Mouse (Mus musculus) kidney, postnatal 14 days (tissue): ENCODE results near the gene Rbms3.
A peak's percentile ranks its signal among the peaks of the same experiment; 100 is the strongest.

ENCODE experiments used
- DNase-seq: peaks from one replicate; pipeline ENCODE4 v3.0.0; 2022; ENCODE audit warnings: mixed read lengths

The Rbms3 gene

GRCm38 (mm10) chr9:117629771-117630170 is at the start of gene Rbms3:
TSS of gene Rbms3 (minus strand) at chr9:117629913.
- no peak for DNase-seq

- no peak for DNase-seq
Observed at GRCm38 (mm10) chr9:117673311-117673710, 43.6 kb upstream of the Rbms3 start.

DNA sequence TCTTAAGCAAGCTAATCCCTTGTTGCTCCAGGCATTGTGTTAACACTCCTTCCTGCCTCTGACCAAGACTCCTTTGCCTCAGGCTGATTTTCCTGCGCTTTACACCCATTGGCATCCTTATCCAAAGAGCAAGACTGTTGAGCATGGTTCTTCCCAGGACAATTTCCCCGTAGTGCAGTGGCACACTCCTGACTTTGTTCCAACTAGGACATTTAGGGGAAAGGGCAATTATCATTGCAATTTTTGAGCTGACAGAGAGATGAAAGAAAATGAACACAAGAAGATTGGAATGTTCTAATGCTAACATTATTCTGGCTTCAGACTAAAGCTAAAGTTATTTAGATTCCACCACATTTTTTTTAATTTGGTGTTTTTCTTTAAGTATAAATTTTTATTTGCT is 24.9 kb upstream of the Rbms3 start:
- no peak for DNase-seq

- peak; percentile 16 for DNase-seq
Observed at GRCm38 (mm10) chr9:117653641-117654040, 23.9 kb upstream of the Rbms3 start.

DNA sequence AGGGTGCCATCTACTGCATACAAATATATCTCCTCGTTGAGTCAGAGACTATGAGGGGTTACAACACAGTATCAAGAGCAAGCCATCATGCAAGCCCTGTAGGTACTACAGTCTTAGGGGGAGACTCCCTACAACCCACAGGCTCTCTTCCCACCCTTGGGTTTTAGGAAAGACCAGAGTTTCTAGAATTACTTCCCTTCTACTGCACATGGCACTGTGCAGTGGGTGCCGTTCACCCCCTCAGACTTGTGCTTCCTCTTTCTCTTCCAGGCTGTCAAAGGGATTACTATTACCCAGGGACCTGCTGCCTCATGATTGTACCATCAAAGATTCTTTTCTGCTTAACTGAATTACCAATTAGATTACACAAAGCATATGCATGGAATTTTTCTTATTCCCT is 16.4 kb upstream of the Rbms3 start:
- no peak for DNase-seq

GRCm38 (mm10) chr9:117641090-117641782 is 11.5 kb upstream of the Rbms3 start:
- no peak for DNase-seq

DNA sequence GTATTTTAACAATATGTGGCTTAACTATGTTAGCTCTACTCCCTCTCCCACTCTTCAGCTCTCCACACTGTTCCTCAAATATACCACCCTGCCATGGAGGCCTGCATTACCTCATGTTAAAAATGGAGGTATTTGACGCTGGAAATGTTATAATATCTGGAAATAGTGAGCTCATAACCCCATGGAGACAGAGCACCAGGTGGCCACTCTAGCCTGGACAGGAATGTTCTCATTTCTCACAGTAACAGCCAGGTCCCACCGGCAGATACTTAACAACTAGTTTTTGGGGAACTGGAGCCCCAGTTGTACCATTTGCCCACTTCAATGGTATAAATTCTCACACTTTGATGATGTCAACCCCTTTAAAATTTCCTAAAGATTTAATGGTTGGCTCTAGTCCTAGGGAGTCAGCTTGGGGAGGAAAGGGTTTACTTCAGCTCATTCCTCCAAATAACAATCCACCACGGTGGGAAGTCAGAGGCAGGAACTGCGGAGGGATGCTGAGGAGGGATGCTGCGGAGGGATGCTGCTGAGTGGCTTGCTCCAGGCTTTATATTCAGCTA is 9.0 kb upstream of the Rbms3 start:
- no peak for DNase-seq

GRCm38 (mm10) chr9:117636492-117636891 is 6.8 kb upstream of the Rbms3 start:
- no peak for DNase-seq

GRCm38 (mm10) chr9:117627173-117627572 is 2.5 kb downstream of the Rbms3 start:
- no peak for DNase-seq

GRCm38 (mm10) chr9:117600781-117601180 is 28.9 kb downstream of the Rbms3 start:
- no peak for DNase-seq

- DNase-seq = no peak
Observed at GRCm38 (mm10) chr9:117599341-117599740, 30.4 kb downstream of the Rbms3 start.

DNA sequence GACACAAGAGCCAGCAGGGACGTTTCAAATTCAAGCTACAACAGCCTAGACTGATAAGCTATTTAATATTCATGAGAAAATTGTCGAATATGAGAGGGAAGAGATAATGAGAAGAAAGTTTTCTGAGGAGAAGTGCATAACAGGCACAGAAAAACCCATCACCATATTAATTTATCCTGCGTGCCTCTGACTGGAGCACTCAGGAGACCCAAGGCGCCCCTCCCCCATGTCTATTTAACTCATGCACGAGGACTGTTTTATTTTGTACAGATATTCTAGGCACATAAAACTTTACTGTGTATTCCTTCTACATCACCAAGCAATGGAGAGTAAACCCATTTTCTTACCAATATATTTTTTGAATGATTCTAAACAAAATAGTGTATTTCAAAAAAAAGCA is 33.6 kb downstream of the Rbms3 start:
- DNase-seq = no peak

GRCm38 (mm10) chr9:117585345-117585744 is 44.4 kb downstream of the Rbms3 start:
- DNase-seq = no peak

- DNase-seq = peak; percentile 32
Observed at GRCm38 (mm10) chr9:117583638-117584037, 46.1 kb downstream of the Rbms3 start.

GRCm38 (mm10) chr9:117582591-117582990 is 47.1 kb downstream of the Rbms3 start:
- DNase-seq = no peak

GRCm38 (mm10) chr9:117571186-117571855 is 58.4 kb downstream of the Rbms3 start:
- peak; percentile 9 for DNase-seq

DNA sequence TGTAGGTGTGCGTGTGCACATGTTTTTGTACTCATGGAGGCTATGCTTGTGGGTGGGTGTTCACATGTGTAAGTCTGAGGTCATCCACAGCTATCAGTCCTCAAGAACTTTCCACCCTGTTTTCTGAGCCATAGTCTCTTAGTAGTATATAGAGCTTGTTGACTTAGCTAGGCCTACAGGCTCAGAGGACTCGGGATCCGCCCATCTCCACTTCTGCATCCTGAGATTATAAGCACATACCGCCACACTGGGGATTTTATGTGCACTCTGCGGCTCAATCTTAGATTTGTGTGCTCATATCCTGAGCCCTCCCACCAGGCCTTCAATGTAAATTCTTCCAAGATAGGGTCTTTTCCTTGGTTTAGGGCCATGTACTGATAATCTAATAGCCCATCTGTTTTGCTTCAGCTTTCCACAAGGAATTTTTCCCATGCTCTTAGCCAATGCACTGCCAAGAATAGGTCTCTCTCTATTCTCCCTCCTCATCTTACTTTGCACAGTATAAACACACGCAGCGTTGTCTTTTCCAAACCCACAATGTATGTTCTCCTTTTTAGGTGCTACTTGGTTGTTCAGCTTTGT is 59.4 kb downstream of the Rbms3 start:
- DNase-seq = no peak

DNA sequence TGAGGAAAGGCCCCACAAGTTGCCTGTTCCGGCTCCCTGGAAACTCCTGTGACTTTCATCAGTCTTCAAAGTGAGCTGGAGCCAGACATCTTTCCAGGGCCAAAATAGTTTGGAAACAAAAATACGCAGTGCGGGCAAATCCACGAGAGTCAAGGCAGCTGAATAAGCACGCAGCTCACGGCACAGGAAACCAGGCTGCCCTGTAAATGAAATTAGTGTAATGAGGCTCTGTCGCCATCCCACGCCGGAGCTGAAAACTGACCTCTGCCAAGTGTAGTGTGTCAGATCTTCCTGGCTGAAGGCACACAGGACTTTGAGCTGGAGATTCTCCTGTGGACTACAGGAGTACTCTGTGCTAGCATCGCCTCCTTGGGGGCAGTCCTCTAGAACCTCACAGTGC is 63.4 kb downstream of the Rbms3 start:
- peak; percentile 19 for DNase-seq

GRCm38 (mm10) chr9:117558562-117558961 is 71.2 kb downstream of the Rbms3 start:
- DNase-seq = no peak

DNA sequence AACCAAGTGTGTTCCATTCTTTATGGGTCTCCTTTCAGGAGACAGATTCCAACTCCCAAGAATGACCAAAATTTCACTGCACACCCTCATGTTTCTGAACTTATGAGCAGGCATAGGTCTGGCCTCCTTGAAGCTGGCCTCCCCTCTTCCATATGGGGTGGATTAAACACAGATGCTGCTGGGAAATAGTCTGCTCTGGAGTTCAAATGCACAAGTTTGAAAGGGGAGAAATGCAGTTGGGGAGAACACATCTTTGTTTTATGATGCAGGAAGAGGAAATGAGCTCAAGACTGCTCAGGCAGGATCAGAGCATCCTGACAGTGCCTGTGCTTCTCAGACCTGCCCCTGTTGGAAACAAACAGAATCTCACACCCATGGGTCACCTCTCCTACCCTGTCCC is 75.4 kb downstream of the Rbms3 start:
- no peak for DNase-seq

DNA sequence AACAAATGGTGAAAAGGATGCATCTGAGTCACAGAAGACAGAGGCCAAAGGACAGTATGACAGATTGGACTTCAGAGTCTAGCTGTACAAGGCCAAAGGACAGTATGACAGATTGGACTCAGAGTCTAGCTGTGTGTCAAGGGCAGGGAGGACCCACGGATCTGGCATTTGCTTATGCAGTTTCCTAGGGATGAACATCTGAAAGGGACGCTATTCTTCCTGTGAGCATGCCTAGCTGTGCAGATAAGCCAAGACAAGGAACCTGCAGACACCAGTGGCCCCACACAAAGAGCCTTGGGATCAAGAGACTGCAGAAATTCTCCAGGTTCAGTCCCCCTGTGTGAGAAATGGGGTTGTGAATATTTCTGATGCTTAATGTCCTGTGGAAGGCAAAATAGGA is 100.4 kb downstream of the Rbms3 start:
- DNase-seq = no peak

- no peak for DNase-seq
Observed at GRCm38 (mm10) chr9:117508941-117509340, 120.8 kb downstream of the Rbms3 start.

DNA sequence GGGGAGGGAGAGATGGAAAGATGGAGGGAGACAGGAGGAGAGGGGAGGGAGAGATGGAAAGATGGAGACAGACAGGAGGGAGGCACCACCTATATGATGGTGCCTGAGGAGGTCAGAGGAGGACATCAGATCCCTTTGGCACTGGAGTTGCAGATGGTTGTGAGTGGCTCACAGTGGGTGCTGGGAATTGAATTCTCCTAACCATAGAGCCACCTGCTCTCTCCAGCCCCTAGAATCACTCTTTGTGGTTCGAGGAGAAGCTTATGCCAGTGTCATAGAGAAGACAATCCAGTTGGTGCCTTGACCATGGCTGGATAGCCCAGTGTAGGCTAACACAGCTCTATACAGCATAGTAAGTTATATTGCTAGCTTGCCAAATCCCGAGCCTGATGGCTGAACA is 137.8 kb downstream of the Rbms3 start:
- DNase-seq = no peak

- no peak for DNase-seq
Observed at GRCm38 (mm10) chr9:117484396-117484795, 145.3 kb downstream of the Rbms3 start.
